Mouse (Mus musculus) fibroblast of lung, adult 2 months (primary cell): Measurements from ENCODE around the gene Rere.

ENCODE experiments used
- DNase-seq: peaks from one replicate; pipeline ENCODE4 v3.0.0-alpha.2; 2011; ENCODE audit warnings: low read depth

Rere gene

GRCm38 (mm10) chr4:150384899-150385298 lies 103.5 kb downstream of the Rere start:
- DNase-seq, result no peak

GRCm38 (mm10) chr4:150388518-150388917 lies 107.1 kb downstream of the Rere start:
- no peak for DNase-seq

GRCm38 (mm10) chr4:150393607-150394006 lies 112.2 kb downstream of the Rere start:
- DNase-seq, result no peak

- DNase-seq, result no peak
Observed at GRCm38 (mm10) chr4:150394091-150394490, 112.6 kb downstream of the Rere start.

GRCm38 (mm10) chr4:150396339-150396738 lies 114.9 kb downstream of the Rere start:
- no peak for DNase-seq

GRCm38 (mm10) chr4:150396826-150397620 lies 115.6 kb downstream of the Rere start:
- no peak for DNase-seq

GRCm38 (mm10) chr4:150399032-150399431 lies 117.6 kb downstream of the Rere start:
- no peak for DNase-seq

GRCm38 (mm10) chr4:150401830-150402607 lies 120.6 kb downstream of the Rere start:
- DNase-seq, result no peak

GRCm38 (mm10) chr4:150402608-150402985 lies 121.2 kb downstream of the Rere start:
- DNase-seq, result no peak

GRCm38 (mm10) chr4:150403941-150404340 lies 122.5 kb downstream of the Rere start:
- no peak for DNase-seq

- DNase-seq, result no peak
Observed at GRCm38 (mm10) chr4:150404583-150404982, 123.1 kb downstream of the Rere start.

- no peak for DNase-seq
Observed at GRCm38 (mm10) chr4:150405786-150406185, 124.3 kb downstream of the Rere start.

GRCm38 (mm10) chr4:150406320-150406719 lies 124.9 kb downstream of the Rere start:
- no peak for DNase-seq

GRCm38 (mm10) chr4:150406821-150407220 lies 125.4 kb downstream of the Rere start:
- DNase-seq, result no peak

GRCm38 (mm10) chr4:150414296-150414695 lies 132.8 kb downstream of the Rere start:
- DNase-seq, result no peak

GRCm38 (mm10) chr4:150414759-150415158 lies 133.3 kb downstream of the Rere start:
- no peak for DNase-seq

GRCm38 (mm10) chr4:150415227-150415969 lies 134.0 kb downstream of the Rere start:
- no peak for DNase-seq

GRCm38 (mm10) chr4:150420576-150421263 lies 139.3 kb downstream of the Rere start:
- no peak for DNase-seq

- no peak for DNase-seq
Observed at GRCm38 (mm10) chr4:150426098-150426879, 144.8 kb downstream of the Rere start.

- no peak for DNase-seq
Observed at GRCm38 (mm10) chr4:150426880-150427476, 145.5 kb downstream of the Rere start.

- DNase-seq, result no peak
Observed at GRCm38 (mm10) chr4:150428762-150429161, 147.3 kb downstream of the Rere start.
